Mouse (Mus musculus): Measurements from ENCODE around the gene Mrpl48.

Mrpl48 gene

GRCm38 (mm10) chr7:100496791-100497190 is 111.3 kb downstream of the Mrpl48 start:
- in situ Hi-C loops (cut with MseI, MboI) = no loop called here

- in situ Hi-C loops (cut with MseI, MboI) = no loop called here
Observed at GRCm38 (mm10) chr7:100496371-100496770, 111.7 kb downstream of the Mrpl48 start.
